Mouse (Mus musculus) midbrain, embryonic 16.5 days (tissue): ENCODE data around the gene Gm9747. TPM values are rescaled to one million over a fixed set of nuclear protein-coding genes. Genes with fewer than 3 reads are reported as not detected.

Experiments used
- ATAC-seq: fragments of 200-750 bp; cut with Nextera tagmentation; 2 replicates; pipeline ENCODE4 v1.8.0; 2017; ENCODE audit warnings: moderate TSS enrichment
- H3K27ac ChIP-seq: fragments of 300-500 bp; sonication (generic); 2 replicates; pipeline ENCODE4 v1.5.1; 2014; ENCODE audit warnings: mild to moderate bottlenecking, low read length, mixed read lengths
- H3K27me3 ChIP-seq: fragments of 300-500 bp; sonication (generic); 2 replicates; pipeline ENCODE4 v1.6.1; 2014; ENCODE audit warnings: low read depth, low read length, mixed read lengths; ENCODE audit not compliant: control insufficient read depth, insufficient read depth
- H3K36me3 ChIP-seq: fragments of 300-500 bp; sonication (generic); 2 replicates; pipeline ENCODE4 v1.6.1; 2014; ENCODE audit warnings: mild to moderate bottlenecking, low read length, moderate library complexity, mixed read lengths; ENCODE audit not compliant: control insufficient read depth, insufficient read depth
- H3K4me1 ChIP-seq: fragments of 300-500 bp; sonication (generic); 2 replicates; pipeline ENCODE4 v1.6.1; 2014; ENCODE audit warnings: mild to moderate bottlenecking, low read length, mixed read lengths; ENCODE audit not compliant: control insufficient read depth, insufficient read depth
- H3K4me2 ChIP-seq: fragments of 300-500 bp; sonication (generic); 2 replicates; pipeline ENCODE4 v1.6.1; 2014; ENCODE audit warnings: mild to moderate bottlenecking, low read length, mixed read lengths
- H3K4me3 ChIP-seq: fragments of 300-500 bp; sonication (generic); 2 replicates; pipeline ENCODE4 v1.5.1; 2014; ENCODE audit warnings: low read depth, mild to moderate bottlenecking, low read length, moderate library complexity, mixed read lengths
- H3K9ac ChIP-seq: fragments of 300-500 bp; sonication (generic); 2 replicates; pipeline ENCODE4 v1.6.1; 2014; ENCODE audit warnings: low read depth, low read length, mixed read lengths
- H3K9me3 ChIP-seq: fragments of 300-500 bp; sonication (generic); replicated peaks from 2 replicates; pipeline ENCODE4 v1.6.1; 2014; ENCODE audit warnings: mild to moderate bottlenecking, low read length, mixed read lengths; ENCODE audit not compliant: control insufficient read depth, poor library complexity, severe bottlenecking
- WGBS: fragments of 180-500 bp; shearing (Covaris S2); extraction: QIAGEN DNeasy Blood & Tissue Kit; methylation state at CpG from one replicate; pipeline ENCODE4 v1.1.7; 2014; 5-methylcytosine and 5-hydroxymethylcytosine counted together
- polyA plus RNA-seq: library from polyadenylated mRNA; unstranded; fragments of >200 nt; fragmentation: Nextera tagmentation; extraction: Ambion mirVana; gene quantifications from 2 replicates; pipeline ENCODE4 v1.2.1, GENCODE M21; 2015

The Gm9747 gene
- polyA plus RNA-seq, 1 experiment from 2014 or later: 24.8 TPM

GRCm38 (mm10) chr1:82245002-82245401 is 12.1 kb downstream of the Gm9747 start:
- no peaks in the 10 kb centered on the region for H3K9me3 ChIP-seq
- no peaks in the 10 kb centered on the region for H3K4me1 ChIP-seq
- no peak overlapping the region for H3K9ac ChIP-seq
- H3K4me3 ChIP-seq: no peak overlapping the region
- no peak overlapping the region for H3K4me2 ChIP-seq
- no peak for ATAC-seq
- H3K36me3 ChIP-seq: no peaks in the 10 kb centered on the region
- WGBS: 81% methylated on average over 5 of the region's 5 CpGs
- no peak overlapping the region for H3K27ac ChIP-seq
- no peaks in the 10 kb centered on the region for H3K27me3 ChIP-seq

GRCm38 (mm10) chr1:82247221-82247951 is 14.5 kb downstream of the Gm9747 start:
- Histone ChIP-seq H3K27ac (no peak overlapping the region), H3K9ac (no peak overlapping the region), H3K27me3 (no peaks in the 10 kb centered on the region), H3K9me3 (no peaks in the 10 kb centered on the region), H3K4me1 (no peaks in the 10 kb centered on the region), H3K4me2 (no peak overlapping the region), H3K36me3 (no peaks in the 10 kb centered on the region), H3K4me3 (no peak overlapping the region)
- 60% methylated on average over 10 of the region's 10 CpGs for WGBS
- no peak for ATAC-seq

DNA sequence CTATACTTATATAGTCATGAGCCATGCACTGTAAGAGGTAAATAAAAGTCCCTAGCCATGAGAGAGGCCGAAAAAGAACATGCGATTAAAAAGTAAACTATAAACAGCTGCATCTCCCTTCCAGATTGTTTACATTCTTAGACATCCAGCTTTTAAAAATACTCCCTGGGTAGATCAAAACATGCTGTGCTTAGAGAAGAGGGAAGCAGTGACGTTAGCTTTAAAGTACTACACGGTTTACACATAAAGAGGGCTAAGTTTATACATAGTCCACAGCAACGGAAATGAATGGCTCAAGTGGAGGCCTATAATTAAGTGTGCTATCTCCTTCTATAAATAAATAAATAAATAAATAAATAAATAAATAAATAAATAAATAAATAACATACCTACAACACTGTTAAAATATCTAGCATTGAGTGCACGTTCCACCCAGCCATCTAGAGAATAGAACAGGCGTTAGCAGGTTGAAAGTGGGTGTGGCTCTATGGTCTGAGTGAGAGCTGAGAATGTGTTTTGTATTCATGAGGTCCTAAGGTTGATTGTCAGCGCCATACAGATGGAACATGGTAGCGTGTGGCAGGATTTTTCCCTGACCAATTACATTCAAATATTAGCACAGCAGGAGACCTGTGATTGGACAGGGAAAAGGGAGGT is 21.0 kb downstream of the Gm9747 start:
- H3K27me3 ChIP-seq: no peaks in the 10 kb centered on the region
- ATAC-seq: no peak
- WGBS: 78% methylated on average over 9 of the region's 9 CpGs
- no peak overlapping the region for H3K9ac ChIP-seq
- no peaks in the 10 kb centered on the region for H3K36me3 ChIP-seq
- 0 out of 2 replicates have a peak, but pooled peaks cover 2% of the 10 kb centered on the region for H3K9me3 ChIP-seq
- no peak overlapping the region for H3K27ac ChIP-seq
- no peak overlapping the region for H3K4me2 ChIP-seq
- H3K4me1 ChIP-seq: peaks cover 2% of the 10 kb centered on the region
- H3K4me3 ChIP-seq: no peak overlapping the region

- 69% methylated on average over 5 of the region's 5 CpGs for WGBS
- no peak overlapping the region for H3K9ac ChIP-seq
- H3K4me3 ChIP-seq: no peak overlapping the region
- H3K9me3 ChIP-seq: 0 out of 2 replicates have a peak, but pooled peaks cover 2% of the 10 kb centered on the region
- H3K4me1 ChIP-seq: peaks cover 6% of the 10 kb centered on the region
- no peak for ATAC-seq
- no peak overlapping the region for H3K27ac ChIP-seq
- H3K27me3 ChIP-seq: no peaks in the 10 kb centered on the region
- H3K4me2 ChIP-seq: no peak overlapping the region
- H3K36me3 ChIP-seq: no peaks in the 10 kb centered on the region
Measured at GRCm38 (mm10) chr1:82257457-82257856, 24.5 kb downstream of the Gm9747 start.

- 0 out of 2 replicates have a peak, but pooled peaks cover 2% of the 10 kb centered on the region for H3K9me3 ChIP-seq
- 35% methylated on average over 7 of the region's 7 CpGs for WGBS
- no peak overlapping the region for H3K4me3 ChIP-seq
- no peaks in the 10 kb centered on the region for H3K36me3 ChIP-seq
- no peaks in the 10 kb centered on the region for H3K27me3 ChIP-seq
- peaks cover 6% of the 10 kb centered on the region for H3K4me1 ChIP-seq
- H3K4me2 ChIP-seq: no peak overlapping the region
- no peak overlapping the region for H3K27ac ChIP-seq
- H3K9ac ChIP-seq: no peak overlapping the region
- ATAC-seq: no peak
Measured at GRCm38 (mm10) chr1:82258331-82258730, 25.4 kb downstream of the Gm9747 start.

GRCm38 (mm10) chr1:82260055-82260454 is 27.1 kb downstream of the Gm9747 start:
- no peak overlapping the region for H3K4me2 ChIP-seq
- H3K36me3 ChIP-seq: no peaks in the 10 kb centered on the region
- H3K9ac ChIP-seq: no peak overlapping the region
- 0 out of 2 replicates have a peak, but pooled peaks cover 2% of the 10 kb centered on the region for H3K9me3 ChIP-seq
- no peaks in the 10 kb centered on the region for H3K27me3 ChIP-seq
- WGBS: 59% methylated on average over 3 of the region's 3 CpGs
- ATAC-seq: no peak
- no peak overlapping the region for H3K27ac ChIP-seq
- H3K4me3 ChIP-seq: no peak overlapping the region
- H3K4me1 ChIP-seq: peaks cover 6% of the 10 kb centered on the region

GRCm38 (mm10) chr1:82261053-82261618 is 28.2 kb downstream of the Gm9747 start:
- 0 out of 2 replicates have a peak, but pooled peaks have one; percentile 28 for ATAC-seq
- H3K4me1 ChIP-seq: peaks cover 6% of the 10 kb centered on the region
- no peak overlapping the region for H3K27ac ChIP-seq
- 55% methylated on average over 9 of the region's 9 CpGs for WGBS
- H3K36me3 ChIP-seq: no peaks in the 10 kb centered on the region
- H3K9ac ChIP-seq: no peak overlapping the region
- H3K4me3 ChIP-seq: no peak overlapping the region
- H3K27me3 ChIP-seq: no peaks in the 10 kb centered on the region
- no peaks in the 10 kb centered on the region for H3K9me3 ChIP-seq
- no peak overlapping the region for H3K4me2 ChIP-seq

DNA sequence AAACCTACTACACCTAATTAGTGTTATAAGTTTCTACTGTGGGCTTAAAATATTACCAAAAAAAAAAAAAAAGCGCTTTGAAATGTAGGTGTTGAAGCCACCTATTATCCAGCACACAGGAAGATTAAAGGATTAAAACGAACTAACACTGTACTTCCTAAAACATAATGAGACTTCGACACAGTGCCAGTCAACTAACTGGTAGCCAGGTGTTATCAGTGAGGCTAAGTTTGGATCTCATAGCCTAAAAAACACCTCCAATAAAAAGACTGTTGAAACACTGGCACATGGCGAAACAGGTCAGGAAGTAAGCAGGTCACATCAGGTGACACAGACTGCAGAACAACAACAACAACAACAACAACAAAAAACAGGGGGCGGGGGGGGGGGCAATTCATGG is 28.7 kb downstream of the Gm9747 start:
- Histone ChIP-seq H3K4me1 (peaks cover 6% of the 10 kb centered on the region), H3K4me3 (no peak overlapping the region), H3K9me3 (no peaks in the 10 kb centered on the region), H3K36me3 (no peaks in the 10 kb centered on the region), H3K27ac (no peak overlapping the region), H3K4me2 (no peak overlapping the region), H3K27me3 (no peaks in the 10 kb centered on the region), H3K9ac (no peak overlapping the region)
- whole genome bisulfite sequencing: 80% methylated on average over 5 of the region's 5 CpGs
- ATAC-seq: no peak

DNA sequence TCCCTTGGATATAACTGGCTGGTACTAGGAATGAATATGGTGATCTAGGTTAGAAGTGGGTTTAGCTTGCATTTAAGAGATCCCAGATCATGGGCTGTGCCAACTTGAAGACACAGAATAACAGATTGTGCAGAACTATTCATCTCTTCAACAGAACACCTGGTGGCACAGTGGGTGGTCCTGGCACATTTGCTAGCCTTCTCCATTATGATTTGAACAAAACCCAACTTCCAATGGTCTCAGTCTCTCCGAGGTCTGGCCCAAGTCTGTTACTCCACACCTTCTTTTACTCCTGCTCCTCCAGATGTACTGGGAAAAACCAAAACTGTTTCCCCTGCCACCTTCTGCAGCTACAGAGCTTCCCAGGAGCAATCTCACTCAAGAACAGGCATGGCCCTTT is 29.4 kb downstream of the Gm9747 start:
- no peak overlapping the region for H3K9ac ChIP-seq
- no peak overlapping the region for H3K4me2 ChIP-seq
- no peak for ATAC-seq
- H3K4me1 ChIP-seq: peaks cover 6% of the 10 kb centered on the region
- no peak overlapping the region for H3K27ac ChIP-seq
- H3K9me3 ChIP-seq: no peaks in the 10 kb centered on the region
- no peak overlapping the region for H3K4me3 ChIP-seq
- WGBS: 75% methylated on average over 1 of the region's 1 CpGs
- H3K27me3 ChIP-seq: no peaks in the 10 kb centered on the region
- no peaks in the 10 kb centered on the region for H3K36me3 ChIP-seq
